Mouse (Mus musculus): ENCODE measurements around the gene Fibcd1.

Gene Fibcd1

DNA sequence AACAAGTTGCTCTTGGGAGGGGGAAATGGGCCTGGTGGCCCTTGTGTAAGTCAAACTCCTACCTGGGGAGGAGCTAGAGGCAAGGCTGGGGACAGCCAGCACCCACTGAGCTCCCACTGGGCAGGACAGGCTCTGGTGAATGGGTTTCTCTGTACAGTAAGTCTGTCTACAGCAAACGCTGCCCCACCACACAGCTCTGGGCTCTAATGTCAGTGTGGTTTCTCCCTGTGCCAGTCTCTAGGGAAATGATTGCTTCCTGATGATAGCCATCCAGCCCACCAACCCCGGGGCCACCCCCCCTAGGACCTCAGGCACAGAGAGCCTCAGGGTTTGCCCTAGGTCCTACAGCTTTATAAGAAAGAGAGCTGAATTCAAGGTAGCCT is 36.5 kb downstream of the Fibcd1 start:
- DNase-seq = no peak

DNA sequence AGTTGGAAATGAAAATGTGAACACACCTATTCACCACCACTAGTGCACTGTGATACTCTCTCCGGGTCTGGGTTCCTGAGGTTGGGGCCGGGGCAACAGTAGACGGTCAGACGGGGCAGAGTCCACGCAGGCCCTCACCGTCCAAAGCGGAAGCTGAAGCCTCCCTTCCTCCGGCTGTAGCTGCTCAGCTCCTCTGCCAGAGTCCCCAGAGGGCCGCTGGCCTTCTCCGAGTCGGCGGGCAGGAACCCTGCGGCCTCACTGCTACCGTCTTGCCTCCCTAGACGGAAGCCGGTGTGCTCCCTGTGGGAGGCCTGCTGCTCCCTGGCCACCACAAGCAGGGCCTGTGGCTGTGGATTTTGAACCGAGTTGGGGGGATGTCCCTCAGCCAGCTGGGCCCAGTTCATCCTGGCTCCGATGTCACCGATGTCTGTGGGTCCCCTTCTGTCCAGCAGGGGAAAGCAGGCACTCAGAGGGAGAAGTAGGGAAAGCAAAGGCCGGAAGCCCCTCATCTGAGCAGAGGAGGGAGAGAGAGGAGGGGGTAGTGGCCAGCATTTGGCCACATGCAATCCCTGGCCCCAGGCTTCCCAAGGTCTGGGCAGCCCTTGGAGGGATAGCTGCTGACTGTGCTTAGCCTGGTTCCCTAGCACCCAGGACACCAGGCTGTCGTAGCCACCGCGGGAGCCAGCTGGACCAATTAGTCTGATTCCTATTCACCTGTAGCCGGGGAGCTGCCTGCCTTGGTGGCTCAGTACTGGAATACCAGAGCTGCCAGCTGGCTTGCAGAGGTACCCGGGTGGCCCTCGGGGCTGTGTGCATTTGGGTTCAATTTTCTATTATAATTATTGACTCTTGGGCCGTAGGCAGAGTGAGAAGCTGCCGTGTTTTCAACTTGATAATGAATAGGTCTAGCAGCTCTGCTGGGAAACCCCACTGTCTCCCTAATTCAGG is 37.1 kb downstream of the Fibcd1 start:
- DNase-seq = no peak

GRCm38 (mm10) chr2:31806639-31807382 is 39.0 kb downstream of the Fibcd1 start:
- no peak for DNase-seq

DNA sequence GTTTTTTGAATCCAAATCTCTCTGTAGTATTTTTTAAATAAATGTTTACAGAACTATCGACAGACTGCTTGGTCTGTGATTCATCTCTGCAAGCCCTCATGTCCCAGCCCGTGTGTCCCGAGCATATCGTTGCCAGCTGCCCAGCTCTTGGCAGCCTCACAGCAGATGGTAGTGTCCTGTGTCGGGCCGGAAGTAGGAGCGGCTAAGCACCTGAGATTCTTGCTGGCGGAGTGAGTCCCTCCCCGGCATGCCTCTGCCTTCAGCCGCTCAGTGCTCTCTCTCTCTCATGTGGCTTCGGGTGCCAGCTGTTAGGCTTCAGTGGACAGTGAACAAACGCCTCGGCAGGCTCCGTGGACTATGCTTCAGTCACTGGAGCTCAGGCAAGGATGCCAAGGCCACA is 42.3 kb downstream of the Fibcd1 start:
- DNase-seq = no peak

DNA sequence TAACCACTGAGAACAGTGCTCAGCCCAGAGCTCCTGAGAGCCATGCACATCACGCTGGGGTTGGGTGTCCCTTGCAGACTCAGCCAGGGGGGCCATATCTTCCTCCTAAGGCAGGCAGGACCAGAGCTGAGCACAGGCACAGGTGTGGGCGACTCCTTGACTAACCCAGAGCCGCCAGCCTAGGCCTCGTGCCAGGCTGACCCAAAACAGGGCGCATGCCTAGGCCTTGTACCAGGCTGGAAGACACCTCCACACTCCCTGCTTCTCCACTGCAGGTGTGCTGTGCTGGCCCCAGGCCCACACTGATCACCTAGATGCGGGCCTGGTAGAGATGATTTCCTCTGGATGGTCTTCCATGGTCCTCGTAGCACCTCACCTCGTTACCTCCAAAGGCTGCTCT is 43.0 kb downstream of the Fibcd1 start:
- DNase-seq = no peak

DNA sequence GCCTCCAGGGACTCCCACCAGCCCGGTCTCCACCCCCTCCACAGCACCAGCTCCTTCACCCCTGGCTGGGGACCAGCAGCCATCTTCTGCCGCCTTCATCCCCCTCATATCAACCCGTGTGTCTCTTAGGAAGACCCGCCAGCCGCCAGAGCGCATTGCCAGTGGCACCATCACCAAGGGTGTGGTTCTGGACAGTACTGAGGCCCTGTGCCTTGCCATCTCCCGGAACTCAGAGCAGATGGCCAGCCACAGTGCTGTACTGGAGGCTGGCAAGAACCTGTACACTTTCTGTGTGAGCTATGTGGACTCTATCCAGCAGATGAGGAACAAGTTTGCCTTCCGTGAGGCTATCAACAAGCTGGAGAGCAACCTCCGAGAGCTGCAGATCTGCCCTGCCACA is 44.4 kb downstream of the Fibcd1 start:
- DNase-seq = no peak

DNA sequence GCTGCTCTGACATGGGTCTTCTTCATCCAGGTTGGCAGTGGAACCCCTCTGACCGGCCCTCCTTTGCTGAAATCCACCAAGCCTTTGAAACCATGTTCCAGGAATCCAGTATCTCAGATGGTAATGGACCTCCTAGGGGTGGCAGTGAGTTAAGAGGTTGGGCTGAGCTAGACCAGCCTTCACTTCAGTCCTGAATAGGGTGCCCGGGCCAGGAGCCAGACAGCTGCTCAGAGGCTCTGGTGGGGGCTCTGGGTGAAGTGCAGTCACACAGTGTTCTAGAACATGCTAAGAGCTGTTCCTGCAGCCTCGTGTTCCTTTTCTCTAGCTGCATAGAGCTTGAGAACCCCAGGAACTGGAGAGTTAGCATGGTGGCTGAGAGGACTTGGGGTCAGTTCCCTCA is 48.9 kb downstream of the Fibcd1 start:
- DNase-seq = no peak

GRCm38 (mm10) chr2:31792611-31793010 is 53.2 kb downstream of the Fibcd1 start:
- no peak for DNase-seq

DNA sequence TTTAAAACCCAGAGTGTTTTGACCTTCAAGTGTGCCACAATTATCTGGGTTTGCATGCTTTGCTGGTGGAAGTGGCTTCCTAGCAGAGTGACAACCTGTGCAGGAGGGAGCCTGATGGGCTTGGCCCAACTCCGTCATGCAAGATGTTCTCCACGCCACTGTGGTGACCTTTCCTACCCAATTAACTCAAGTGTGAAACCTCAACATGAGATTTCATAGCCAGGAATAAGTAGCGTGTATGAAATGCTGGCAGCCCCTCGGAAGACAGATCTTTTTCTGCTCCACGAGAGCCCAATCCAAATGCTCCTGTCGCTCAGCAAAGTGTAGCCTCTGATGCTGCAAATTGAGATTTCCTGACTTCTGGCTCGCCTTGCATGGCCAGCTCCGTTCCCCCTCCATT is 54.5 kb downstream of the Fibcd1 start:
- no peak for DNase-seq

GRCm38 (mm10) chr2:31790728-31791251 is 55.0 kb downstream of the Fibcd1 start:
- DNase-seq = no peak

- DNase-seq = no peak
Measured at GRCm38 (mm10) chr2:31789215-31789614, 56.6 kb downstream of the Fibcd1 start.

GRCm38 (mm10) chr2:31788227-31788626 is 57.6 kb downstream of the Fibcd1 start:
- no peak for DNase-seq

GRCm38 (mm10) chr2:31787029-31787428 is 58.8 kb downstream of the Fibcd1 start:
- peak; percentile 73 for DNase-seq

GRCm38 (mm10) chr2:31785074-31785473 is 60.7 kb downstream of the Fibcd1 start:
- peak; percentile 73 for DNase-seq

- no peak for DNase-seq
Measured at GRCm38 (mm10) chr2:31782958-31783602, 62.7 kb downstream of the Fibcd1 start.

DNA sequence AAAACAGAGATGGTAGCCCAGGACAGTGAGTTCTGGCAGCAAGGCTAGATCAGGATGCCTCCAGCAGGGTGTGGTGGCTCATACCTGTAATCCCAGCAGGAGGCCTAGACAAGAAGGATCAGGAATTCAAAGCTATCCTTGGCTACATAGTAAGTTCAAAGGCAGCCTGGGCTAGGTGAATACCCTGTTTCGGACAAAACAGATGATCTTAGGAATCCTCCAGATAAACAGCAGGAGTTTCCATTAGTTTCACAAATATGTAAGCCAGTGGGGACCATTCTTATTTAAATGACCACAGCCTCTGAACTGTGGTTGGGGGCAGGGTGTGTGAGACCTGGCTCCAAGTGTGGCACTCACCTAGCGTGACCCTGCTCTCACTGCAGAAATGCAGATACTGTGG is 66.5 kb downstream of the Fibcd1 start:
- no peak for DNase-seq

- DNase-seq = no peak
Measured at GRCm38 (mm10) chr2:31776479-31776878, 69.3 kb downstream of the Fibcd1 start.

- peak; percentile 23 for DNase-seq
Measured at GRCm38 (mm10) chr2:31770781-31771441, 74.9 kb downstream of the Fibcd1 start.

- DNase-seq = no peak
Measured at GRCm38 (mm10) chr2:31769631-31770111, 76.1 kb downstream of the Fibcd1 start.

DNA sequence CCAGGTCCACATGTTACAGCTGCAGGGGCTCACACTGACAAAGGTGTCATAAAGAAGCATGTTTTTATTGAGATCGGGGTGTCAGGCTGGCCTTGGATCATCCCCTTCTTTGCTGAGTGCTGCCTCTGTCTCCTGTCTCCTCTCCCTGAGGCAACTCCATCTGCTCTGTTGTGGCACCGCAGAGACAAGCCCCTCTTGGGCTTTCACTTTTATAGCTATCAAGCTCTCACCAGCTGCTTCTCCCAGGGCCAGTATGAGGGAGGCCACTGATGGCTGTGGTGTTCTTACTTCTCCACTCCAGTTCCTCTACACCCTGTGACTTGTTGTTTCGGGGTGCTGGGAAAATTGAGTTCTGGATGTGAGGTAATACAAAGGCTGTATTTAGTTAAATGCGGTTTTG is 76.7 kb downstream of the Fibcd1 start:
- no peak for DNase-seq

- no peak for DNase-seq
Measured at GRCm38 (mm10) chr2:31767815-31768214, 78.0 kb downstream of the Fibcd1 start.

- no peak for DNase-seq
Measured at GRCm38 (mm10) chr2:31767104-31767503, 78.7 kb downstream of the Fibcd1 start.

Data from right cerebral cortex, postnatal 25 days (tissue).